21 mouse cellular contexts compared by ENCODE assay signal in the genomic region with DNA sequence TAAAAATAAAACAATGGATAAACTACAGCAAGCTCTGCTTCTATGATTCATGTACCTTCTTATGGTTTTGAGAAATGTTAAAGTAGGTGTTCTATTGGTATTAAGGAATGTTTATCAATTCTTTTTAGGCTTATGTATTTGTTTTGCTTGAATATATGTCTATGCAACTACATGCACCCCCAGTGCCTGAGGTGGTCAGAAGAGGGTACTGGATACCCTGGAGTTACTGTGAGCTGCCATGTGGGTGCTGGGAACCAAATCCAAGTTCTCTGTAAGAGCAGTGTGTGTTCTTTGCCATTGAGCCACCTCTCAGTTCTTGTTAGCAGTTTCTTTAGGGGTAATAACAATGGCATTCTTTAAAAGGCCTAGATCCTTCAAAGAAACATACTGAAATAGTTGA.
"Had no signal": no experiment of that assay in that cellular context is flagged by ENCODE, and none has a peak within 500 bp of the region (broad histone marks: within the 10 kb centered on the region; RNA-seq: fewer than 3 reads in every experiment).

No protein-coding gene starts in this region.

- H3K9ac ChIP-seq: limb, embryonic 13.5 days; lung, embryonic 15.5 days; midbrain, embryonic 15.5 days; neural tube, embryonic 12.5 days; neural tube, embryonic 15.5 days had no signal

- ATAC-seq: intestine, embryonic 16.5 days; midbrain, embryonic 15.5 days had no signal

- H3K27ac ChIP-seq: limb, embryonic 10.5 days; limb, embryonic 13.5 days; lung, embryonic 15.5 days; midbrain, embryonic 12.5 days; midbrain, embryonic 15.5 days; neural tube, embryonic 12.5 days; neural tube, embryonic 15.5 days had no signal

- H3K9me3 ChIP-seq: limb, embryonic 10.5 days; limb, embryonic 13.5 days; lung, embryonic 15.5 days; megakaryocyte, embryonic 14.5 days; midbrain, embryonic 12.5 days; midbrain, embryonic 15.5 days; neural tube, embryonic 12.5 days; neural tube, embryonic 15.5 days had no signal

- H3K27me3 ChIP-seq: limb, embryonic 13.5 days; lung, embryonic 15.5 days; megakaryocyte, embryonic 14.5 days; midbrain, embryonic 12.5 days; midbrain, embryonic 15.5 days; neural tube, embryonic 12.5 days; neural tube, embryonic 15.5 days had no signal

- DNase-seq: kidney, adult 18-20 months; kidney, adult 9 months; kidney, postnatal 14 days; kidney, postnatal 4 days; lung, adult 18-20 months; lung, postnatal 10 days; lung, postnatal 36 days; right cerebral cortex, adult 18-20 months; right cerebral cortex, postnatal 25 days; spleen, adult 18-20 months; thymus, adult 18-20 months; thymus, postnatal 36 days had no signal

- H3K4me3 ChIP-seq: neural tube, embryonic 12.5 days had no signal
